Mouse (Mus musculus) regulatory T cell (primary cell): Measurements from ENCODE around the gene Nprl3.
"Not testable (repeated sequence)": the region's sequence is repeated elsewhere in the genome, so short reads cannot be mapped to it uniquely, and the experiment has no call there.

Experiments used
- in situ Hi-C: fragments of 300-600 bp; cut with MboI, MseI; formaldehyde crosslinking; loops from one replicate; pipeline ENCODE4 v1.15.1; 2025; ENCODE audit warnings: high pct_unique_total_duplicates

The Nprl3 gene

GRCm38 (mm10) chr11:32267188-32267884, at the start of gene Nprl3:
TSS of gene Nprl3 (minus strand) at chr11:32267707.
- in situ Hi-C loops = no loop called here

GRCm38 (mm10) chr11:32316009-32316408, 48.5 kb upstream of the Nprl3 start:
- in situ Hi-C loops = no loop called here

DNA sequence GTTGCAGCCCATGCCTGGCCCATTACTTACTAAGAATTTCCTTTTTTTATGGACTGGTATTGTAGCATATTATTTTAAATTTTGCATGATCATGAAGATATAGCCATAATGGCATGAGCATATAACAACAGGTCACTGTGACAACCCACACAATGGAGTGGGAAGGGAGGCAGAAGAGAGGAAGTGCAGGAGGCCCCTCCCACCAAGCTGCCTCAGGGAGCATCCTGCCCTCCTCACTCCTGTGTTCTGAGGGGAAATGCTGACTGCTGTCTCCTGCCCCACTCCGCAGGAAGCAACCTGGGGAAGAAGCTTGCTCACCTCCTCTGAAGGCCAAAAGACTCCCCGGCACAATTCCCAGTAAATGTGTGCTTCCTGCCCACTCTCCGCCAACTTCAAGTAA, 42.4 kb upstream of the Nprl3 start:
- in situ Hi-C loops = no loop called here

DNA sequence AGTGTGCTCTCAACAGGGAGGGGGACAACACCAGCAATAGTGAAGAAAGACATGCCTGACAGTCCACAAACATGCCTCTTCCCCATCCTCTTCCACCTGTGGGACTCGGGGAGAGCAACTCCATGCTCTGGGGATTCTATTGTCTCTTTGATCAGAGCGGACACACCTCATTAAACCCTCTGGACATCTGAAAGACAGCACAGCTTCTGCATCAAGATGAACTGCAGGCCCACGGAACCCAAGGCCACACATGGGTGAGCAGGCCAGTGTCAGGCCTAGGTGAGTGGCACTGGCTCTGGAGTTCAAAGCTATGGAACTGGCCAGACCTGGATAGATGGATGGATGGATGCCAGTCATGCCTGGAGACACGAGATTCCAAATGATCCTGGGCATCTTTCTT, 41.9 kb upstream of the Nprl3 start:
- in situ Hi-C loops = no loop called here

- in situ Hi-C loops = no loop called here
These were observed 39.5 kb upstream of the Nprl3 start for GRCm38 (mm10) chr11:32307006-32307405.

GRCm38 (mm10) chr11:32303455-32303854, 35.9 kb upstream of the Nprl3 start:
- in situ Hi-C loops = loop anchor here (5.0 kb wide), 1 partner anchor 86 kb away; no protein-coding TSS in a partner anchor

DNA sequence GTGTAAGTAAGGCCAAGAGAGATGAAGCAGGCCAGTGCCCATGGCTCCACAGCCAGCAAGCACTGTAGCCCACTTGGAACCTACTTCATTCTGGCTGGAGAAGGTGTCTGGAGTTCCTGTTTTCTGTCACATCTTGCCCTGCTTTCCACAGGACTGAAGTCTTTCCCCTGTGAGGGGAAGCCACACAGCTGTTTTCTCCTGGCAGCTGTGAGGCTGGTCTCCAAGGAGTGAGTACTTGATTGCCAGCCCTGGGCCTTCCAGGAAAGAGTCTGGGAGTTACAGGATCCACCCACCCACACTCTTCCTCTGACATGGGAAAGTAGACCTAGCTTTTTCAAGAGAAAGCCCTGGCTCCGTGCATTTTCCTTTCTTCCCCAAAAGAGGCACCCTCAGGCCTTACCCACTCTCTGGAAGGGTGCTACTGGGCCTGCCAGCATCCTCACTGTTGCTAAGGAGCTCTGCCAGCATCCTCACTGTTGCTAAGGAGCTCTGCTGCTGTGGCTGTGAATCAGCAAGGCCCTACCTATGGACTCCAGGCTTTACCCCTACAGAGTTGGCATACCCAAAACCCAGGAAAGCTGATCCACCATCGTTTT, 35.4 kb upstream of the Nprl3 start:
- in situ Hi-C loops = loop anchor here (5.0 kb wide), 1 partner anchor 86 kb away; no protein-coding TSS in a partner anchor

DNA sequence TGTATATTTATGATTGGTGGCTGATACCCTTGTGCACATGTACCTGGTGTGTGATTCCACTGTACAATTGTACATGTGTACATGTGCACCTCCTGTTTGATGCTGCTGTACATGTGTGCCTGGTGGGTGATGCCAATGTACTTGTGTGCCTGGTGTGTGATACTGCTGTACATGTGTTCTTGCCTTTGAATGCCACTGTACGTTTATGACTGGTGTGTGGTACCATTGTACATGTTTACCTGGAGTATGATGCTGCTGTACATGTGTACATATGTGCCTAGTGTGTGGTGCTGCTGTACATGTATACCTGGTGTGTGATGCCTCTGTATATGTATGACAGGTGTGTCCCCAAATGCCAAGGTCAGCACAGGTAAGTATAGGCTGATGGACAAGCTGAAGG, 34.0 kb upstream of the Nprl3 start:
- in situ Hi-C loops = loop anchor here (5.0 kb wide), 1 partner anchor 84 kb away; no protein-coding TSS in a partner anchor

DNA sequence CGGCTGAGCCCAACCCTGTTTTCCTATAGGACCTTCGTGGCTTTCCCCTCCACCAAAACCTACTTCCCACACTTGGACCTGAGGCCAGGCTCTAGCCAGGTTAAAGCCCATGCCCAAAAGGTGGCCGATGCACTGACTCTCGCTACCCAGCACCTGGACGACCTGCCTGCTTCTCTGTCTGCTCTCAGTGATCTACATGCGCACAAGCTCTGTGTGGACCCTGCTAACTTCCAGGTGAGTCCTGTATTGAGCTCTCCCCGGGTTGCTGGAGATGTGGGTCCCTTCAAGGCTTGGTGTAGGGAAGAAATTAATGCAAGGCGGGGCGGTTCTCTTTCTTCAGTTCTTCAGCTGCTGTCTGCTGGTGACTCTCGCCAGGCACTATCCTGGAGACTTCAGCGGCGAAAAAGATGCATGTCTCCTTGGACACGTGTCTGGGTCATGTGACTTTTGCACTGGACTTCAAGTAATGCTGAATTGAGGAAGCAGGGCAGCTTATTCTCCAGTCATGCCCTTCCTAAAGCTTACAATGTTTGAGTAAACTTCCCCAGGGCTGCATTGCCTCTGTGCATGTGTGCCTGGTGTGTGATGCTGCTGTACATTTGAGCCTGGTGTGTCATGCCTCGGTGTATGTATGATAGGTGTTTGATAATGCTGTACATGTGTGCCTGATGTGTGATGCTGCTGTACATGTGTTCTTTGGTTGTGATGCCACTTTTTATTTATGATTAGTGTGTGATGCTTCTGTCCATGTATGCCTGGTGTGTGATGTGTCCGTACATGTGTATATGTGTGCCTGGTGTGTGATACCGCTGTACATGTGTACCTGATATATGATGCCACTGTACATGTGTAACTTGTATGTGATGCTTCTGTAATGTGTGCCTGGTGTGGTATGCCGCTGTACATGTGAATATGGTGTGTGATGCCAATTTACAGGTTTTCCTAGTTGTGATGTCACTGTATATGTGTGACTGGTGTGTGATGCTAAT, 33.1 kb upstream of the Nprl3 start:
- in situ Hi-C loops = loop anchor here (5.0 kb wide), 1 partner anchor 83 kb away; no protein-coding TSS in a partner anchor

GRCm38 (mm10) chr11:32299865-32300264, 32.4 kb upstream of the Nprl3 start, which contains the start of gene Hbq1a:
TSS of gene Hbq1a (plus strand) at chr11:32300069.
- in situ Hi-C loops = loop anchor here (5.0 kb wide), 1 partner anchor 83 kb away; no protein-coding TSS in a partner anchor

DNA sequence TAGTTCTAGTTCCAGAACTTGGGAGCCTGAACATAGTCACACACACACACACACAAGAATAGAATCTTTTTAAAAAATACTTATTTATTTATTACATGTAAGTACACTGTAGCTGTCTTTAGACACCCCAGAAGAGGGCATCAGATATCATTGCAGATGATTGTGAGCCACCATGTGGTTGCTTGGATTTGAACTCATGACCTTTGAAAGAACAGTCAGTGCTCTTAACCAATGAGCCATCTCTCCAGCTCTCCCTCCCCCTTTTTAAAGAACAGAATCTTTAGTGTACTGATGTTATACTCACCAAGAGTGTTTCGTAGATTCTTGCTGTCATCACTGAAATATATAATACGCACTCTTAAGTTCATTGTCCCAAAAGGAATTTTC, 31.0 kb upstream of the Nprl3 start:
- in situ Hi-C loops = no loop called here

- in situ Hi-C loops = no loop called here
These were observed 30.5 kb upstream of the Nprl3 start for GRCm38 (mm10) chr11:32297866-32298531.

- in situ Hi-C loops = not testable (repeated sequence)
These were observed 29.9 kb upstream of the Nprl3 start for GRCm38 (mm10) chr11:32297417-32297816.

DNA sequence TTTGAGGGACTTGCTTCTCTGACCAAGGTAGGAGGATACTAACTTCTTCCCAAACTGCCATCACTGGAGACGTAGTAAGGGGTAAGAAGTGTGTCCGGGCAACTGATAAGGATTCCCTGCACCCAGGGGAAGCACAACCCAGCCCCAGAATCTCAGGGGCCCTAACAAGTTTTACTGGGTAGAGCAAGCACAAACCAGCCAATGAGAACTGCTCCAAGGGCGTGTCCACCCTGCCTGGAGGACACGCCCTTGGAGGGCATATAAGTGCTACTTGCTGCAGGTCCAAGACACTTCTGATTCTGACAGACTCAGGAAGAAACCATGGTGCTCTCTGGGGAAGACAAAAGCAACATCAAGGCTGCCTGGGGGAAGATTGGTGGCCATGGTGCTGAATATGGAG, 28.7 kb upstream of the Nprl3 start, which contains the start of gene Hba-a2:
Gene Hba-a2, plus strand, starts transcription at position 287 of the 400 bp plus-strand sequence.
- in situ Hi-C loops = not testable (repeated sequence)

DNA sequence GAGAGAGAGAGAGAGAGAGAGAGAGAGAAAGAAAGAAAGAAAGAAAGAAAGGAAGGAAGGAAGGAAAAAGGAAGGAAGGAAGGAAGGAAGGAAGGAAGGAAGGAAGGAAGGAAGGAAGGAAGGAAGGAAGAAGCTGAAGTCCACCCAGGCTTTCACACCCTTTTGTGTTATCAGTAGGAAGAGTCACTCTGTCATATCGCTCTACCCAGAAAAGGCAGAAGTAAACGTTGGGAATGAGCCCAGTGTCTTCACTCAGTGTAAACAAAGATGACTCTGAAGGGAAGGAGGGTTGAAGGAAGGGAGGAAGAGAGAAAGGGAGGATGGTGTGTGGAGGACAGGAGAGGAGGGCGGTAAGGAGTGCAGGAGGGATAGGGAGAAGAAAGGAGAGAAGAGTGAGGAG, 26.0 kb upstream of the Nprl3 start:
- in situ Hi-C loops = not testable (repeated sequence)

GRCm38 (mm10) chr11:32292819-32293218, 25.3 kb upstream of the Nprl3 start:
- in situ Hi-C loops = not testable (repeated sequence)

- in situ Hi-C loops = no loop called here
These were observed 20.0 kb upstream of the Nprl3 start for GRCm38 (mm10) chr11:32287493-32287825.

GRCm38 (mm10) chr11:32286695-32287492, 19.4 kb upstream of the Nprl3 start, which contains the start of gene Hbq1b:
TSS of gene Hbq1b (plus strand) at chr11:32286965.
- in situ Hi-C loops = not testable (repeated sequence)

- in situ Hi-C loops = not testable (repeated sequence)
These were observed 18.4 kb upstream of the Nprl3 start for GRCm38 (mm10) chr11:32285887-32286286.

DNA sequence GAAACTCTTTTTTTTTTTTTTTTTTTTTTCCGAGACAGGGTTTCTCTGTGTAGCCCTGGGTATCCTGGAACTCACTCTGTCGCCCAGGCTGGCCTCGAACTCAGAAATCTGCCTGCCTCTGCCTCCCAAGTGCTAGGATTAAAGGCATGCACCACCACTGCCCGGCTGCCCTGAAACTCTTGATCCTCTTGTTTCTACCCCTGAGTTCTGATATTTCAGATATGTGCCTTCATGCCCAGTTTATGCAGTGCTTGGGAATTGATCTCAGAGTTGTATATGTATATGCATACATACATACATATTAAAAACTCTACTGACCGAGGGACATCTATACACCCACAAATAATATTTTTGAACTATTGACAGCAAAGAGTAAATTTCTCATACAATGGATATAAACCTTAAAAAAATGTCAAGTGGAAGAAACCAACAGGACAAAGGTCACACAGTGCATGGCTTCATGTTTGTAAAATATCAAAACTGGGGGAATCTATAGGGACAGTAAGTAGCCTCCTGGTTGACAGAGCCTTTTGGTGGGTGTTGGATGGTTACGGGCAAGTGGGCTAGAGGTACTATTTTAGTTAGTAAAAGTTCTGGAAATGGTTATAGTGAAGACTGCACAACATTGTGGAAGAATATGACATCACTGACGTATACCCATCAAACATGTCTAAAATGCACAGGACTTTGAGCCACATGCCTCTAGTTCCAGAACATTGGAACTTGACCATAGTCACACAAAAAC, 17.7 kb upstream of the Nprl3 start:
- in situ Hi-C loops = no loop called here
